Mouse (Mus musculus) bone marrow macrophage, adult 2 months (primary cell): Measurements from ENCODE around the gene 1110017D15Rik.

Experiments
- CTCF ChIP-seq: IDR thresholded peaks from 2 replicates; pipeline ENCODE4 v1.5.1; 2012; ENCODE audit warnings: low read depth, mild to moderate bottlenecking, low read length, moderate library complexity
- POLR2A ChIP-seq: IDR thresholded peaks from 2 replicates; pipeline ENCODE4 v1.6.1; 2012; ENCODE audit warnings: mild to moderate bottlenecking, low read depth, low read length, borderline replicate concordance

DNA sequence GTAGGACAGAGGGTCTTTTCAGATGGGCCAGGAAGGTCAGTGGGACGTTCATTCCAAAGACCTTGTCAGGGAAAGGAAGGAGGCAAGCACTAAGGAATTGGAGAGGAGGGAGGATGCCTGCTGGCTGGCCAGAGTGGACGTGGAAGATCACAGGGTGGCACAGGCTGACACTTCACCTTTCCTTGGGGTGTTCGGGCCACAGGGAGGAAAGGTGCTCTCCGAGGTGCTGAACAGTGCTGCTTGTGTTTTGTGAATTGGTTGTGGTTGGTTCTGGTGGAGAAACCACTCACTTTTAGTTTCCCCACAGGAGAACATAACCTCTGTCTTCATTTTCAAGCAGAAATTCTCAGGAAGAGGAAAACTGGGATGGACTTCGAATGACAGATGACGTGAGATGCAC is 15.3 kb upstream of the 1110017D15Rik start:
- TF ChIP-seq CTCF = no peak
- TF ChIP-seq POLR2A = no peak
